Mouse (Mus musculus) neural tube, embryonic 10.5 days (tissue): Measurements from ENCODE around the gene Slc35g1.
A peak's percentile ranks its signal among the peaks of the same experiment; 100 is the strongest.

Experiments used
- DNase-seq: peaks from one replicate; pipeline ENCODE4 v3.0.0-alpha.2; 2017; ENCODE audit warnings: low spot score; ENCODE audit errors: extremely low spot score

The Slc35g1 gene

DNA sequence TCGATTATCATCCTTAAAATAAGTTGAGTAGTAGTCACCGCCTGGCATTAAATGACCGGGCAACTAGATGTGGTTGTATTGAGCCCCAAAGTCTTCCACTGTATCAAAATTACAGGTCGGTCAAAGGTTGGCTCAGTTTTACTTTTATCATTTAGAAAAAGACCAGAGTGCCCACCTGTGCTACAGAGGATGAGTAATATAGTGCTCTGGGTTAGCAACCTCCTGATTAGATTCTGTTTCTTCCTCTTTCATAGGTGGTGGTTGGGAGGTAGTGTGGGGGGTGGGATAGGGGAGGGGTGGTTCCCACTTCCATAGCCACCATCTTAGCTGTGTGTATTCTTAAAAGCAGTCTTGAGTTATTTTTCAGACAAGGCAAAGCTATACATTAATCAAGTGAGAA lies 7.9 kb upstream of the Slc35g1 start:
- DNase-seq, result no peak

DNA sequence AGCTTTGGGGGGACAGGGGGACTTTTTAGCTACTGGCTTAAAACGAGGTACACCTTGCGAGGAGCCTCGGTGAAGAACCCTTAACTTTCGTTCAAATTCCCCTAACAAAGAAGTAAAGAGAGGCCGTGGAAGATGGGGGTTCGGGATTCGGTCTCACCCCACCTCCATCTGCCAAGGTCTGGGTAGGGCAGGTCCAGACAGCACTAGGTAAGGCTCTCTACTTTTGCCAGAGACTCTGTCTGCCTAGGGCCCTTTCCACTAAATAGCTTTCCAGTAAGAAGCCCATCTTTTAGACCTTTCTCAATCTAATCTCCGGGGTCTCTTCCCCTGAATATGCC lies 822 bp downstream of the Slc35g1 start:
- DNase-seq, result no peak

DNA sequence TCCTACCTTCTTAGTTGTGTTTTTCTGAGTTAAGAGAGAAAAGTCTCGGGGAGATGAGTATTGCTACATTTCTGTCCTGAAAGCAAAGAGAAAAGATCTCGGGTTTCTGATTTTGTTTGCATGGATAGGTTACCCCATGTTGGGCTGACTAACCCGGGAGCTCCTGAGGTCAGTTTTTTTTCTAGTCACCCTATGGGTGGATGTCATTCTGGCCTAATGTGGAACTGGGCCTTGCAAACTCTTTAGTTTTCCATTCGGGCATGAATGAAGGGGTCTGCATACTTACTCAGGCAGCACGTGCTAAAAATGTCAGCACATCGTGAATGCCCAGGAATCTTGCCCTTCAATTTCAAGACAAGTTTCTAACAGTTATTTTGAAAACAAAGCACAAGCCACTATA lies 1.2 kb downstream of the Slc35g1 start:
- peak; percentile 14 for DNase-seq

DNA sequence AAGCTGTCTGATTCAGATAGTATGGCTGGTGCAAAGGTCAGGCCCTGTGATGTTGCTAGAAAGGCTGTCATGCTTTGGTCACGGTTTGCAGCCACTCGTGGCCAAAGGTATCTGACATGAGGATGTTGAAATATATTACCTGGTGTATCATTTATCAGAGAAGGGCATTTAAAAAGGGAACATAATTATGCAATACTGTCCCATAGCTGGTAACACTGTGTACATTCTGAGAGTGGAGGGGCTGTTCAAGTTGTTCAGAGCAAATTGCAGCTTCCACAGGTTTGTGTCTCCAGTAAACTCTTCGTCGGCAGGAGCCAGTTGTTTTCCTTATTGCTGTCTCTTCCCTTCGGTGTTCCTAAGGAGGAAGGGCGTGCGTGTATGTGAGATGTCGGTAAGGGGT lies 3.2 kb downstream of the Slc35g1 start:
- no peak for DNase-seq

DNA sequence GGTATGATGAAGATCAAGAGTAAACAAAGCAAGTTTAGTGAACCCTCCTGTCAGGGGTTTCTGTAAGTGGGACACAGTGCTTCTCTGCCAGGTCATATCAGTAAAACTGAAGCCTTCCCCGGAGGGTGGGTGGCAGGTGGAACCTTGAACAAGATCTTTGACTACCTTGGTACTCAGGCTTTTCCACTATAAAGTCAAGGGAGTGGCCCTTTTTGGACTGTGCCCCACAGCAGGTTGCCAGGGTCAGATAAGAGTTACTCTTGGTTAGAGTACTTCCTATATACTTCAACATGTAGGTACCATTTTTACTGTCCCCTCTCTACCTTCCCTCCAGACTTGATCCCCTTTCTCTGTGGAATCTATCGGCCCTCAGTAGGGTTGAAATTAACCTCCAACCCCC lies 5.1 kb downstream of the Slc35g1 start:
- DNase-seq, result no peak

DNA sequence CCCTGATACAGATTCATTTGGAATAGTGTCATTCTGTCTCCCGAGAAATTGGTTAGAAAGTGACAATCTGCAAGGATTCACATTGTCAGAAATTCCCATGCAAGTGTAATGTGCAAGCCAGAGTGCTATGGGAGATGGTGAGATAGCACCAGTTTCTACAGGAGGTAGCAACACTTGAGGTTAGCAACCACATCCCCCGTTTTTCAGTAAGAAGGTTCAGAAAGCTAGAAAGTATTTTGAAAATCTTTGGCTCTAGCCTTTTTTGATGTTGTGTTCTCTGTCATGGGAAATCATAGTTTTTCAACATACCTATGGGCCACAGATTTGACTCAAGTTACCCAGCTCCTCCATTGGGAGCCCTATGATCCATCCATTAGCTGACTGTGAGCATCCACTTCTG lies 5.6 kb downstream of the Slc35g1 start:
- DNase-seq, result no peak

DNA sequence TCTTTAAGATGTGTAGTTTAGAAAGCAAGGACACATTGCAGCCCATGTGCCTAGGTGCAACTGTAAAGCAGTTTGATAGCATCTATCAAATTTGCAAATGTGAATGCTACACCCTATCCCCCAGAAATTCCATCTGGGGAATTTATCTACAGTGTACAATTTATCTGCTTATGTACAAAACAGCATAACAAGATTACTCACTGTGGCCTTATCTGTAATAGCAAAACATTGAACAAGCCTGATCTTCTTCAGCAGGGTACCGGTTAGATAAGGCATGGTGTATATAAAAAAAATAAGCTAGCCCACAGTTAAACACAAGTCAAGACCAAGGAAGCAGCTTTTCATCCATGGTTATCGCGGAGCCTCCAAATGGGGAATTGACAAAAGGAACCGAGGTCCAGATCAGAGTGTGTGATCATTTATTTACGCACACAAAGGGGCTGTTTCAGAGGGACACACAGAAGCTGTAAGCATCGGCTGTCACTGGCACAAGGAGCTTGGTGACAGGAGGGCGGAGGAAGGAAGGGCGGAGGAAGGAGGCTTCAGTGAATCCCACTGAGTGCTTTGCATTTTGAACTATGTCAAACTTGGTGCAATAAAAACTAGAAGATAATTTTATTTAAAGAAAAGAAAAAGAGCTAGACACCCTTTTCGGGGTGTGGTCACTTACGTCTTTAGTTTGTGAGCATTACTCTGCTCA lies 14.7 kb downstream of the Slc35g1 start:
- DNase-seq, result no peak

DNA sequence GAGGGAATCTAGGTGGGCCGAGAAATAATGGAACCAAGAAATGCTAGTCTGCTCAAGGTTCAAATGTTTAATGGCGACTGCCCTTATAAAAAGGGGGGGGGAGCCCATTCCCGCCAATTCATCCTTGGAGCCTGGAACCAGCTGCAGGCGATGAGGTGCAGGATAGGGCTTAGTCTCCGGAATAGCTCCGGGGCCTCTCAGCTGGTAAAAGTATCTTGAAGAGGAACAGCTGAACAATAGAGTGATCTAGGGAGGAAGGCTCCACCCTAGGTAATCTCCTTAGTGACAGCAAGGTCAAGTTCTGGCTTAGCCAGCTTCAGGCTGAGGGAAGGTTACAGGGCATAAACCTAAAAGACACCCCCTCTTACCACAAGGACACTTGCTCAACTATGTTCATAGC lies 18.1 kb downstream of the Slc35g1 start:
- DNase-seq, result no peak

DNA sequence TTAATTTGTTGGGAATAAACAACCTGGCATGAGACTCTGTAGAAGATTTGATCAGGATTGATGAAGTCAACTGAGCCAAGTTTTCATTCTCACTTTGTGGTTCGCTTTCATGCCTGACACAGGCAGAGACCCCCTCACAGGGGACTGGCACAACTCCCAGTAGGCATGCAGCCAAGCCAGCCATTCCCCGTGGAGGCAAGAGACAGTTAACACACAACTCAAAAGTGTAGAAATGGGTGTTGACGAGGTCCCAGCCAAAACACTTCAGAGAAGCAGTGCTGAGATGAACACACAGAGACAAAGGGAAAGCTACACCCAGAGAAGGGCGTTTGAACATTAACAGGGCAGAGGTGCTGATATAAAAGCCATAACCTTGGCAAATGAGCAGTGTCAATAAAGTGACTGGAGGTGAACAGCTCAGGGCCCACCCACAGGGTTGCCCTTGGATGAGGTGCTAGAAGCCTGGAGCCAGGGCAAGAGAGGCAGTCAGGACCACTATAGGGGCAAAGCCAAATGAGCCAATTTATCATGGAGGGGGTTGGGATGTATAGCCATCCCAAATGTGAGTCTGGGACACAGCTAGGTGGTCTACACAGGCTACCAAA lies 23.1 kb downstream of the Slc35g1 start:
- DNase-seq, result no peak

DNA sequence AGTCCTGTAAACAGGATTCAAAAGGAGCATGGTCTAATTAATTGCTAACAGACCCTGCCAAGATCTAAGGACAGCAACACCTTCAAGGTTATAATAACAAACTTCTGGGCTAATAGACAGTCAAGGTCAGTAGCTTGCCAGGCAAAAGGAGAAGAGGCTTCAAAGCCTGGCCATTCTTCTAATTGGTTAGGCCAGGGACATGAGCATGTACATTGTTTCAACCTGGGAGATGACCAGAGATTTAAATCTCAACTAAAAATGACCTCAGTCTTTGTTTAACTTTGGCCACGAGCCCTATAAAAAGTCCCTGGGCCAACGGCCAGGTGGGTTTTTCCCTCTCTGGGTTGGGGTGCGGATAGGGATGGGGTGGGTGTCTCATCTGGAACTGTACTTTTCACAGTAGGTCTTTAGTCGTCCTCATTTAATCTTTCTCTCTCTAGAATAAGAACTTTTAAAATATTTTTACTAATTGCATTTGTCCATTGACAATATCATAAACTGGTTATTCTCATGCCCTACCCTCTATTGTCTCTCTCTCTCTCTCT lies 25.0 kb downstream of the Slc35g1 start:
- no peak for DNase-seq

DNA sequence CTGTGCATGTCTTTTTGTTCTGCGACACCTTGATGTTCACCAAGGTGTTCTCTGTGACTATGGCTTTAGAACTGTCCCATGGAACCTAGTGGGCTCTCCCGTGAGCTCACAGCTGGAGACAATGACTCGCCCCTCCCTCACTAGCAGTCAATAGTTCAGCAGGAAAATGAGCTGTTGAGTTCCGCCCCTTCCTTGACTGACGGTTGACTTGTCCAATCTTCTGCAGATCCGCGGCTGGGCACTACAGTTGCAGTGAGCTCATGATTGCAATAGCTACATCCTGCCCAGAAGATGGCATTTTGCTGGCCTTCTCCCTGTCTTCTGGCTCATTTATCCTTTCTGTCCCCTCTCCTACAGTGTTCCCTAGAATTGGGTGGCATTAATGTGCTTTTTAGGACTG lies 25.7 kb downstream of the Slc35g1 start:
- DNase-seq, result no peak

DNA sequence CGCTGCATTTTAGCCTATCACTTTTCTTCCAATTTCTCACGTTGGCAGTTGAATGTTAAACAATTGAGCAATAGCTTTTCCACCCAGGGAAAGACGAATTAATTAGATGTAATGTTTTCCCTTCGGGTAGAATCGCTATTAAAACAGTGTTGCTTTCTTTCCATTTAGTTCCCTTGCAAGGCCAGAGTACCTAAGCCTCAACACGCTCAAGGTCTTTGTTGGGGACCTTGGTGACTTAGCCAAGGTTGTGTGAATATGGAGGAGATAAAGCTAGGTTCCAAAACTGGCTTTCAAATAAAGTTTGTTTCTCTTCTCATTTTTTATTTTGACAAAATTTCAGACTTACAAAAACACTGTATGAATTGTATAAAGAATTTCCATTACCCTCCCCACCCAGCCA lies 27.1 kb downstream of the Slc35g1 start:
- DNase-seq, result no peak

DNA sequence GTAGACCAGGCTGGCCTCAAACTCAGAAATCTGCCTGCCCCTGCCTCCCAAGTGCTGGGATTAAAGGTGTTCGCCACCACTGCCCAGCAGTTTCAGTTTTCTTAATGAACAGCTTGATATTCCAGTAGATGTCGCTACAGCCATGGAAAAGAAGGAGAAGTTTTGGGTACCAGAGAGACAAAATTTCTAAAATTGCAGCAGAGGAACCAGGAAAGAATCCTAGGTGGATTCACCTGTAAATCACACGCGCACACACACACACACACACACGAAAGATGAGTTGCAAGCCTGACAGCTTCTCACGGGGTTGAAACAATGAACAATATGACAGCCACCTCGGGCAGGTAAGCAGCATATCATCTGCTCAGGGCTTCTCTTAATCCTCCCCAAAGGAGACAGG lies 28.1 kb downstream of the Slc35g1 start:
- no peak for DNase-seq

DNA sequence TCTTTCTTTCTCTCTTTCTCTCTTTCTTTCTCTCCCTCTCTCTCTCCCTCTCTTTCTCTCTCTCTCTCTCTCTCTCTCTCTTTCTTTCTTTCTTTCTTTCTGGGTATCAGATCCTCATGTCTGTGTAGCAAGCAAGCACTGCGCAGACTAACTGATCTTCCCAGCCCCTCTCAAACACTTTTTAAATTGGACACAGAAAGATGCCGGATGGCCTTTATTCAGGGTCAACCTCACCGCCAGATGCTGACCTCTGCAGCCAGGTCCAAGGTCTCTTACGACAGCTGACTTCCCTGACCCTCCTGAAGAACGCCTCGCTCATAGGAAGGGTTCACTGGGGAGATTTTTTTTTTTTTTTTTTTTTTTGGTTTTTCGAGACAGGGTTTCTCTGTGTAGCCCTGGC lies 28.8 kb downstream of the Slc35g1 start:
- no peak for DNase-seq

DNA sequence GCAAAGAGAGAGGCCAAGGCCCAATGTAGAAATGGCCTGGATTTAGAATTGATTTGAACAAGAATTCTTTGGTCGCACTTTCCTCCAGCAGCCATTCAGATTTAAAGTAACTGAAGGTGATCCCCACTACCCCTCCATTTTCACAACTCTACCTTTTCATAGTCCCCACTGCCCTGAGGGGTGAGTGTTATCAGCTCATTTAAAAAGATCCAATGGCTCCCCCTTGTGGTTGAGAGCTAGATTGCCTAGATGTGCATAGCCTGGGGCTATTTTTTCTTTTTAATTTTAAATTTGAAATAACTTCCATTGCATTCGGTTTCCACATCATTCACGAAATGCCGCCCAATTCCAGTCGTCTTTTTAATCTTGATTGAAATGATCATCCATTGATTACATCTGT lies 33.5 kb downstream of the Slc35g1 start:
- DNase-seq, result no peak

DNA sequence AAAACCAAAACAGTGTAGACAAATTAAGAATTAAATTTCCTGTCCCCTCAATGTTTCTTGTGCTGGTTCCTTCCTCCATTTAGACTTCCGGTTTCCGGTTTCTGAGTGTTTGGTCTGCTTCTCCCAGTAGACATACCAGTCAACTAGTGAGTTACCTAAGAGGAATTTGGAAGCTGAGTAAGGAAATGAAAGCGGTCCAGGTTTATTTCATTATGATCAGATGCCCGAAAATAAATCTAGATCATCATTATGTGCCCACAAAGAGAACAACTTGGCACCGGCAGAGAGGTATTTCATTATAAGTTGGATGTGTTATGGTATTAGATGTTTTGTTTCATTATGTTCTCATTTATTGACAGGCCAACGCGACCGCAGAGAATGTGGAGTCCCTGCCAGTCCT lies 34.7 kb downstream of the Slc35g1 start:
- no peak for DNase-seq

DNA sequence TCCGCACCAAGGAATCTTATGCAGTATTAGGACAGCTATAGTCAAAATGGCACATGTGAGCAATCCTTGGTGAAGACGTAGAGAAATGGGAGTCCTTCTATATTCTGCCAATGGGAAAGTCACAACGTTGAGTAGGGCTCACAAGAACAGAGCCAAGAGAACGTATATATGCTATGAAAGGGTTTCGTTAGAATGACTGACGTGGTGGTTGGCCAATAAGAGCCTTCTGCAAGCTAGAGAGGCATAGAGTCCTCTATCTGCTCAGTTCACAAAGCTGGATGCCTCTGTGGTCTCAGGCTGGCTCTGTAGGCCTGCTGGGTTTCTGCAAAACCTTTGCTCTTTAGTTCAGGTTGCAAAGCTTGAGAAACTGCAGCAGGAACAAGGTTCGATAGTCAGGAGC lies 35.5 kb downstream of the Slc35g1 start:
- no peak for DNase-seq

DNA sequence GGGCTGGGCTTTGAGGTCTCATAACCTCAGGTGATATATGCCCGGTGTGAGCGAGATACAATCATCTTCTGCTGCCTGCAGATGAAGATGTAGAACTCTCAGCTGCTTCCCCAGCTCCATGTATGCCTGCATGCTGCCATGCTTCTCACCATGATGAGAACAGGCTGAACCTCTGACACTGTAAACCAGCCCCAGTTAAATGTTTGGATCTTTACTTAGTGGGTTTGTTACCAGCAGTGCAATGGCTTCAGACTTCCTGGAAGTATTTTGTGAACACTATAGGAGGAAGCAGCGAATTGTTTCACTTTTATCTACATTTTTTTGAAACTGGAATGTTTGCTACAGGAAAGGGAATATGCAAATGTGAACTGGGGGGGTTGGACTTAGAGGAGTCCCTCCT lies 36.2 kb downstream of the Slc35g1 start:
- DNase-seq, result no peak

DNA sequence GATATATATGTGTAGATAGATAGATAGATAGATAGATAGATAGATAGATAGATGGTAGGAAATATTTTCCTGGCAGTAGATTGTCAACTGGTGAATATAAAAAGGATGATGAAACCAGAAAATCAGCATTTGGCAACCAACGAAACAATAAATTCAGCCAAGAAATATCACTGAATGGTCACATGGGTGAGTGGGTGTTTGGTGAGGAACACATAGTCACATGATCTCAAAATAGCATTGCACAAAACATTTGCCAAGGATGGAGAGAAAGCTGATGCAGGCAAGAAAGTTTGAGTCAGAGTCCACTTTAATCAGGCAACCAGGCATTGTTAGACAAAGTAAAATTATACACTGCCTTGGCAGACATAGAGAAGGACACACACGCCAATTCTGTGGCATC lies 37.6 kb downstream of the Slc35g1 start:
- no peak for DNase-seq

DNA sequence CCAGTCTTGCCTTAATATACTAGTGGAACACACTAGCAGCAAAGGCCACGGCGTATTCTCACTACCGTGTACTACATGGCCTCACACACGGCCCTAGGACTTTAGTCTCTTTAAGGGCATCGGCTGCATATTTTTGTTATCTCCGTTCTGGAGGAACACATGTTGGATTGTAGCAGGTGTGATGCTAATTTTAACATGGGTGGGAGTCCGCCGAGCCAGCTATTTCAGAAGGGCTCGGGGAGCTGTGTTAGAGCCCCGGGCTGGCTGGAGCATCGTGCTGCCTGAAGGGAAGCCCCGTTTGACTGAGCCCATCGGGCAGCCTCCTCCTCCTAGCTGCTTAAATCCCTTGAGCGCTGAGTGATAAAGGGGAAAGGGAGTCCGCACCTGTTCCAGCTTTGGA lies 39.4 kb downstream of the Slc35g1 start:
- DNase-seq, result no peak

DNA sequence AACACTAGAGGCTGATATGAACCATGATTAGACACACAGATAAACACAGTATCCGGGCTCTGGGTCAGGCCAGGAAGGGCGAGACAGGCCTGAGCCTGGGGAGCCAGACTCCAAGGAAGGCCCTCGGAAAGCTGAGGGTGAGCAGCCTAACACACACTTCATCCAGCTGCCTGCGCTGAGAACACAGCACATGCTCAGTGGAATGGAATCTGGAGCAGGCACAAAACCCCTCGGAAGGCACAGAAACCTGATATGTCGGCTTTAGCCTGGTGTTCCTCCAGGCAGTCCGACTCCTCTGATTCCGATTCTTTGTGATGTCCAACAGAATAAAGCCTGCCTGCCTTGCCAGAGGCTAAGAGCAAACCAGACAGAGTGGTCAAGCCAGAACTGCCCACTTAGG lies 46.1 kb downstream of the Slc35g1 start:
- DNase-seq, result no peak

DNA sequence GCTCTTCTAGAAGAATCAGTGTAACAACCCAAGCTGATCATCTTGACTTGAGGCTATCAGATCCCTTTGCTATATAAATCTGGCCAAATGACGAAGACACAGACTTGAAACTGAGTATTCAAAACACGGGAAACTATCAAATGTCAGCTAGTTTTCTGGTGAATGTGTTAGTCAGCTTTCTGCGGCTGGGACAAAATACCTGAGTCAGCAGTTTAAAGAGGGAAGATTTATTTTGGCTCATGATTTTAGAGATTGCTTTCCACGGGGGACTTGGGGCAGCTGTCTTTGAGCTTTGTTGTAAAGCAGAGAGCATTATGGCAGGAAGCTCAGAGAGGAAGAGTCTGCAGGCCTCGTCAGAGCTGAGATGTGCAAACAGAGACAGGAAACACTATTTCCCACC lies 50.0 kb downstream of the Slc35g1 start:
- DNase-seq, result no peak
